Mouse (Mus musculus) gastrocnemius, postnatal 25 days (tissue): ENCODE results near the gene Eps8l3. TPM values are rescaled to one million over a fixed set of nuclear protein-coding genes. Genes with fewer than 3 reads are reported as not detected.

ENCODE experiments used
- DNase-seq: peaks from one replicate; pipeline ENCODE4 v3.0.0; 2022
- long read RNA-seq, 2 experiments: library from polyadenylated mRNA; stranded (forward); transcript quantifications; one replicate each; pipeline ENCODE4 v2.0.0; 2021
- total RNA-seq, 2 experiments: library from RNA; stranded (reverse); gene quantifications; 1 replicate in 1 of 2; 2 replicates in 1 of 2; pipeline ENCODE4 v1.2.3; 2021

Eps8l3 gene
- total RNA-seq = not detected
- long read RNA-seq, experiment 1 = 0 reads
- long read RNA-seq, experiment 2 = 0 reads

- no peak for DNase-seq
These were observed at the start of gene Eps8l3 for GRCm38 (mm10) chr3:107877005-107877404. Gene Eps8l3, plus strand, starts transcription at chr3:107877229.

DNA sequence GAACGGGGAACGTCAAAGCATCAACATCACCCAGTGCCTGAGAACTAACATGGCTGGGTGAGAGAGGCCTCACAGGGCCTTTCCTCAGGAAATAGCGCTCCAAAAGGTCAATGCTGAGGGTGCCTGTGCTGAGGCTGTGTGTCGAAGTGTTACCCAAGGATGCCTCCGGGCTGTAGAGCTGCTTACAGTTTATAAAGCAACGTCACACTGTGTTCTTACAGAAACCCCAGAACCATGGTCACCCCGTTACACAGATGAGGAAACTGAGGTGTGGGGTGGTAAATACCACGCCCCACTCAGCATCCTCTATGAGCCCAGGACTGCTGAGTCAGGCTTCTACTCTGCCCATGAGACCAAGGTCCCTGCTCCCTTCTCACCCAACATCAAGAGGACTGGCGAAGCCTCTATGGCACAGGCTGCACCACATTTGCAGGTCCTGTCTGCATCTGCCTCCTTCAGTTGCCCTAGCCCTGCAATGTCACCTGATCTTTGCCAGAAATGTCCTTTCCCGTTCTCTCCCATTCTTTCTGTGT is 49.1 kb upstream of the Eps8l3 start:
- DNase-seq = no peak

DNA sequence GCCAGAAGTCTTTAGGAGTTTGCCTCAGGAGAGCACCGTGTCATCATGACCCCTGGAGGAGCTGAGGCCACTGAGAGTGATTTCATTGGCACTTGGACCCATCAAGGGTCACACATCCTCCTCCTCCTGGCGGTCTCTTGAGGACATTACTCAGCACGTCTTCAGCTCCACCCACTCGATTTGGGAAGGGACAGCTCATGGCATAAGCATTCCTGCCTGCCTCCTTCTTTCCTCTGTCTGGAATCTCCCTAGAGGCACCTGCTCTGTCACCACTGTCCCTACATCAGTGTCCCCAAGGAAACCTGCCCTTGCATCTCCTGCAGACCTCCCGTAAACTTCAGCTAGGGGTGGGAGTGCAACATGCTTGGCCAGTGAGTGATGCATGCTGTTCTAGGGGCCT is 48.5 kb upstream of the Eps8l3 start:
- no peak for DNase-seq

GRCm38 (mm10) chr3:107828997-107829396 is 48.0 kb upstream of the Eps8l3 start:
- DNase-seq = no peak

DNA sequence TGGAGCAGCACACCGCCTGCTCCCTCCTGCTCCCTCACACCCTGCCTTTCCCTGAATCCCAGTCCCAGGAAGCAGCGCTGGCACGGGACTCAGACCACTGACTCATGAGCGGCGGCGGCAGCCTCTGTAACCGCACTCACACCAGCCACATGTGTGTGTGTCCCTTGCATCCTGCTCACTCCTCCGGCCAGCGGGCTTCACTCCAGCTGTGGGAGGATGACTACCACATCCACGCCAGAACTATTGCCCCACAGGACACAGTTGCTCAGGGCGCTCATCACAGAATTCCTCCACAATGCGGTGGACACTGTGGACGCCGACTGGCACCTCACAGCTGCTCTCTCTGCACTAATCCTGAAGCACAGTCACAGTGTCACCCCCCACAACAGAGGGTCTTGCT is 47.4 kb upstream of the Eps8l3 start:
- peak; percentile 79 for DNase-seq

DNA sequence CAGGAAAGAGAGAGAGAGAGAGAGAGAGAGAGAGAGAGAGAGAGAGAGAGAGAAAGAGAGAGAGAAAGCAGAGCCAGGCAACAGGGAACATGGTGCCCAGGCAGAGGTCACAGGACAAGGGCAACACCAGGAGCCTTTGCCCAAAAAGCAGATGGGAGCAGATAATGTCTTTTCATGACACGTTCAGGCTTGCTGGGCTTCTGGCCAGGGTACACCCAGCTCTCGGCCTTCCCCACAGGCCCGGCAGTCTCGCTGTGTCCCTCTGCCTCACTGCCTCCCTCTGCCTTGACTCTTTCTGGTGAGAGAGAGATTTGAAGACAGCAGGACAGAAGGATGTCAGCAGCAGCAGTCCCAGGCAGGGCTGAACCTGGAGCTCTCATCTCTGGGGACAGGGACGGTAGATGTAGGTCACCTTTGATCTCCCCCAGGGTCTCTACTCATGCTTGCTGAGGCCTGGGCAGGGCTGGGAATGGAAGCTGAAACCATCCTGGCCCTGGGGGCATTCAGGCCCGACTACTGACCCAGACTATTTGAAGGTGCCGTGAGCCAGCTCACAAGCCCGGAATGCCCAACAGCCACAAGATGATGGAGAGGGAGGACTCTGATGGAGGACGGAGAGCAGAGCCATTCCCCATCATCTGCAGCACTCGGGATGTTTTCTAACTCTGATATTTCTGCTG is 45.0 kb upstream of the Eps8l3 start:
- DNase-seq = peak; percentile 51

GRCm38 (mm10) chr3:107832645-107833044 is 44.4 kb upstream of the Eps8l3 start:
- no peak for DNase-seq

DNA sequence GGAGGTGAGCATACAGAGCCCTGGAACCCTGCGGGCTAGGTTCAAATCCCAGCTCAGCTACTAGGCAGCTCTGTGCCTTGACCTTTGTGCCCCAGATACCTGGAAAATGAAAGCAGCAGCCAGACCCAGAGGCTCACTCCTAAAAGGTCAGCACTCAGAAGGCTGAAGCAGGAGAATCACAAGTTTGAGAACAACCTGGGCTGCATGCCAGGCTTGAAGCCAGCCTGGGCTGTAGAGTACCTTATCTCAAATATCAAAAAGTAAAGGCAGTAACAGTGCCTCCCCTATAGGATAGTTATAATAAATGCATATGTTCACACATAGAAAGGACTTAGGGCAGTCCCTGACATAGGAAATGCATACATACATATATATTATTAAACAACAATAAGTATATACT is 43.7 kb upstream of the Eps8l3 start:
- DNase-seq = no peak

DNA sequence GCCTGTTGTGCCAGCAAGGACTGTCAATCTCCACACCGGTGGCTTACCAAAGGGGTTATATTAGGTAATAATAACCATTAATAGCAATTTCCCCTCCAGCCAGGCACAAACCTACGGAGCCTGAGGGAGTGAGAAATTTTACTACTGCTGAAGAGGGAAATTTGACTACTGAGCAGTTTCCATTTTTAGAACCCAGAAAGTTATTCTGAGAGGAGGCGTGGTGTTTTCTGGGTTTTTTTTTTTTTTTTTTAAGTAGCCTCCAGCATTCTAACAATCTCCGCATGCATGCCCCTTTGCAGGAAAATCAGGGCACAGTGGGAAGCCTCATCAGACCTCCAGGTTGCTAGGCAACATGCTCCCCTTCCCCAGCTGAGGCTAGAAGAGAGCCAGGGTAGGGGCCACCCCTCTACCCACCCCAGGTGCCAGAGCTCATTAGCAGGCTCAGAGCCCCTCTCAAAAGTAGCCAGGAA is 43.1 kb upstream of the Eps8l3 start:
- DNase-seq = no peak

- no peak for DNase-seq
These were observed 41.7 kb upstream of the Eps8l3 start for GRCm38 (mm10) chr3:107835301-107835700.

GRCm38 (mm10) chr3:107839855-107840254 is 37.2 kb upstream of the Eps8l3 start:
- DNase-seq = no peak

DNA sequence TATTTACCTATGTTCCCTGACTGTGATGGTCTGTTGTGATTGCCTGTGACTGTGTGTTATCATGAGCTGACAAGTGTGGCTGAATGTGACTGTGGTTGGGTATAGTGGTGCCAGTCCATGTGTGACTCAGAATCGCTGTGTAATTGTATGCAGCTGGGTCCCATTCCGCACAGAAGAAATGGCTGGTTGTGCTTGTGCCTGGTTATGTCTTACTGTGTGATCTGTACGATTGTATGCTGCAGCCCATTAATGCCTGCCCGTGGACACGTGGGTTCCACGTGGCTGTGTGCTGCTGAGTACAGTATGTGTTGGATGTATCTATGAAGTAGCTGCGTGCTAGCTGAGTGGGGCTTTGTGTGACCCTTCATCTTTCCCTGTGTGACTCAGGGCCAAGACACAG is 36.2 kb upstream of the Eps8l3 start:
- no peak for DNase-seq

- DNase-seq = peak; percentile 87
These were observed 35.7 kb upstream of the Eps8l3 start for GRCm38 (mm10) chr3:107841370-107841769.

DNA sequence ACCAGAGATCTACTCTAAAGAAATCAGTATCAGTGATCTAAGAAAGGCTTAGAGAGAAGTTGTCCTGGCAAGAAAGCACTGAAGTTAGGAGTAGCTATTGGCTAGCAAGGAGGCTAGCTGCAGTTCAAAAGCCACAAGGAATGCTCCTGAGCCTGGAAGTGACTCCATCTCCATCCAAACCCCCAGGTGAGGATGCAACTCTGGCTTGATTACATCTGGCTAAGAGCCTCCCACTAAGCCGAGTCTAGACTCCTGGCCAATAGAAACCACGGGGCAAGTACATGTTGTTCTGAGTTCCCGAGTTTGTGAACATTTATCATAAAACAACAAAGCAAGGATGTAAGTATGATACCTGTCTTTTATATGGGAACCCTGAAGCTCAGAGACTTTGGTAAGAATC is 33.6 kb upstream of the Eps8l3 start:
- DNase-seq = no peak

GRCm38 (mm10) chr3:107844001-107844400 is 33.0 kb upstream of the Eps8l3 start:
- DNase-seq = no peak

DNA sequence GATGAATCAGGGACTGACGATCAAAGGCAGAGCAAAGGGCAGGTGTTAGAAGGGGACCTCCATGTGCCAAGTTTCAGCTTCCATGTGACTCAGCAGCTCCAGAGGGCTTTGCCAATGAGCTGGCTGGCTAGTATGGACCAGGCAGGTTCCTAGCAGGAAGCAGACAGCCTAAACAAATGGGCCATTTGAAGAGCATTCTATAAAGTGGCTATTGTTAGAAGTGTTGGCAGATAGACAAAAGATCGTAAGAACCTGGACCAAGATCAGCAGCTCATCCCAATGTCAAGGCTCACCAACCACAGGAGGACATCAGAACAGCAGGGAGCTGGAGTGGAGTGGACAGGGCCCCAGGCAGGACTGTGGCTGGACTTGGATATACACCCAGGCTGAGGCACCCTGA is 32.5 kb upstream of the Eps8l3 start:
- DNase-seq = no peak

DNA sequence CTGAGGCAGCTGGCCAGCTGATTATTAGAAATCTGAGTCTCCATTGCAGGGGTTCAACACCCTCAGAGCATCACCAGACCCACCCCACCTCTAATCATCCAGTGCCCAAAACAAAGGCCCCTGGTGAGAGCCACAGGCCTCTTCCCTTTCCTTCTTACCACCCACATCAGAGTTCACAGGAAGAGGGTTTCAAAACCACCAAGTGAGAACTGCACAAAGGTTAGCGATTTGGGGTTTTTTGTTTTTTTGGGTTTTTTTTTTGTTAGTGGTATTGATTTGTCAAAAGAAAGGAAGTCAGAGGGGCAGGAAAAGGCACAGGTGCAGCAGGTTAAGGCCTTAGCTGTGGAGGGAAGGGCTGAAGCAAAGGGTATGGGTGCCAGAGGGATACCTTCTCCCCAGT is 30.9 kb upstream of the Eps8l3 start:
- no peak for DNase-seq

DNA sequence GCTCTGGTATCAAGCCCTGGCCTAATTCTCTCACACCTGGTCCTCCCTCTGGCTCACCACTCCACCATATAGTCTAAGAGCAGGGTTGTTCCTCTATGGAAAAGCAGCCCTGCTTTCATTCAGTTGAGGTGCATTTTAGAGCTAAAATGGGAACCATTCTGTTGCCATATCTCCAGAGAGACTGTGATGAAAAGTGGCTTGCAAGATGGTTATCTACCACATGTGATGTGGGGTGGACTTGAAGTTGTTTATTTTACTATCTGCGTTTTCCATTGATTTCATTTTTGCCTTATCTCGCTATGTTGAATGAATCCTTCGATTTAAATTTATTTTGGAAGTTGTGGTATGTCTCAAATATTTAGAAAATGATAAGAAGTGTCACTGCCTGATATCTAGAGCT is 30.2 kb upstream of the Eps8l3 start:
- DNase-seq = no peak

DNA sequence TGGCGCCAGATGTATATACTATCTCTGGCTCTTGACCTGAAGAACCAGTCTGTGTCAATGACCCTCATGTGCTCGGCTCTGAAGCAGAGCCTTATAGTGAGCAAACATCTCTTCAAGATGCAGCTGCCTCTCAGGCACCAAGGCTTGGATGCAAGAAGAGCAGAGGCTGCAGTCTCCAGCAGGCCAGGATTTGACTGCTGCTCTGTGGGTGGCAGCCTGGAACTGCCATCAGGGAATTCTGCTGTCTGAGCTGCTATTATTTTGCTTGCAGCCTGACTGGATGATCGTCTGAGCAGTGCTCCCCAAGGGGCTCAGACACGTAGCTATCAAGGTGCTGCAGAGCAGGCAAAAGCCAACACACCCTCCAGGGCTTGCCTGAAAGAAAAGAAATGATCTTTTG is 28.9 kb upstream of the Eps8l3 start:
- no peak for DNase-seq

DNA sequence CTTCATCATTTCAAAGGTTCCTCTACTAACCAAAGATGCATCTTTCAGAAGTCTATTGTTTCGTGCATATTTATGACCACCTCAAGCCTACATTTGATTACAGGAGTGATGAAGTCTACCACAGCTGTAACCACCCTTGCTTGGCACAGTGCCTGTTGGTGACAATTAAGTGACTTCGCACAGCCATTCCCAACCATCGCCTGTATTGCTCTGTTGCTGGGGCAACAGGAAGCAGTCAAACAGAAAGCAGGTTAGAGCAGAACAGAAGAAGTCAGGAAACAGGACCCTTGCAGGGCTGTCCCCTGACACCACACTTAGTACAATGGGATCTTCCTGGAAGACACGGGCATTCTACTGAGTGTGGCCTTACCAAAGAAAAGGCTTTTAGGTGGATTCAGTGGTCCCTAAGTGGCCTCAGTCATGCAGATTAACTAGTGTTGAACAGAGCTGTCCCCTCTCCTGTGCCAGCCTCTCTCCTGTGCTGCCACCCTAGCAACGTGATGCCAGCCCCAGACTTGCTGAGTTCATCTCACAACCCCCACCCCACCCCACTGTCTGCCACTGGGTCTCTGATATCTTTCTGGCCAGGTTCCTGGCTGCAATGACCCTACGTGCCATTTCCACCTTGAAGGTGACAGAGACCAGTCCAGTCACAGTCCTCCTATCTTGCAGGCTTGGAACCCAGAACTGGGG is 27.9 kb upstream of the Eps8l3 start:
- DNase-seq = no peak

GRCm38 (mm10) chr3:107849693-107850031 is 27.4 kb upstream of the Eps8l3 start:
- no peak for DNase-seq

DNA sequence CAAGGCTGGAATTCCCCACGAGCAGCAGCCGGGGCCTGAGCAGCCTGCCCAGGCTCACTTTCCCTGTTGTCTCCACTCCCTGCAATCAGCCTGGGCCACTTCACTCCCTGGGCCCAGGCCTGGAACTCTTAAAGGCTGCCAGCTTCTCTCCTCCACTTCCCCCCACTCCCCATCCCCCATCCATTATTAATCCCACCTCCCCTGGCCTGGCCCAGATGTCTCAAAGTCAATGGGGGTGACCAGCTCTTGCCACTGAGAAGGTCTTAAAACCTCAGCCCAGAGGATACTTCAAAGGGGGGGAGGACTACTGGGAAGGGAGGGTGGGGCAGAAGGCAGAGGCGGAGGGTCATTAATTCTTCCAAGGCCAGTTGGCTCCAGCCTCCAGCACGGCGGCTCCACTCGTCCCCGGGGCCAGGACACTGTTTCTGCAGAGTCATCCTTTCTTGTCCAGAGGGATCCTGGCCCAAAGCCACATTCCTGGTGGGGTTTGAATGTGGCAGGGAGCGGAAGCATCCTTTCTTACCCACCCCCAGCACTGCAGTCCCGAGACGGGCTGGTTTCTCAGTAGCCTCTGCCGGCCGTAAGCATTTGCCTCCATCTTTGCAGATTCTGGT is 26.5 kb upstream of the Eps8l3 start:
- peak; percentile 68 for DNase-seq

DNA sequence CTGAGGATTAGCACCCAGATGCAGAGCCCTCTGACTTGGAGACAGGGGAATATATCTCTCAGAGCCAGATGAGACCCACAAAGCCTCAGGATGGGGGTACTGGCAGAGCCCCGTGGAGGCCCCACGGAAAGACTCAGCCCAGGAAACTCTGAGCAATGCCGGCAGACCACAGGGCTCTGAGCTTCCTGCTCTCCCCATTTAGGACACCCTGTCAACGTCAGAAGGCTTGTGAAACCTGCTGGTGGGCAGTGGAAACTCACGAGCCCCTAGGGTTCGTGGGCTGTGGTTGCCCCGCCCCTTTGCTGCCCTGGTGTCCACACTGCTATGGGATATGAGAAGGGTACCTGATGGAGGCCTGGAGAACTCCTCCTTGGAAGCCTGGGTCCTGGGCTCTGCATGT is 24.2 kb upstream of the Eps8l3 start:
- DNase-seq = no peak
